Mouse (Mus musculus): ENCODE measurements around the gene Cd48. TPM values are rescaled to one million over a fixed set of nuclear protein-coding genes. Genes with fewer than 3 reads are reported as not detected.
"Not testable (repeated sequence)": the region's sequence is repeated elsewhere in the genome, so short reads cannot be mapped to it uniquely, and the experiment has no call there.

Cd48 gene
- polyA plus RNA-seq, 1 experiment from 2014 or later = 1.7 TPM

GRCm38 (mm10) chr1:171661482-171661881 is 20.3 kb upstream of the Cd48 start:
- Histone ChIP-seq H3K27ac (no peak overlapping the region), H3K36me3 (no peaks in the 10 kb centered on the region), H3K9ac (no peak overlapping the region), H3K4me3 (no peak overlapping the region), H3K4me2 (no peak overlapping the region), H3K4me1 (no peaks in the 10 kb centered on the region), H3K9me3 (no peaks in the 10 kb centered on the region), H3K27me3 (no peaks in the 10 kb centered on the region)
- ATAC-seq (ENCODE audit: insufficient number of reproducible peaks, insufficient read depth, low FRiP score, low TSS enrichment, low read depth) = no peak
- 71% methylated on average over 2 of the region's 2 CpGs for WGBS

- 77% methylated on average over 2 of the region's 2 CpGs for WGBS
- Histone ChIP-seq H3K27me3 (no peaks in the 10 kb centered on the region), H3K9ac (no peak overlapping the region), H3K4me2 (no peak overlapping the region), H3K36me3 (no peaks in the 10 kb centered on the region), H3K9me3 (0 out of 2 replicates have a peak, but pooled peaks cover 4% of the 10 kb centered on the region), H3K4me1 (no peaks in the 10 kb centered on the region), H3K27ac (no peak overlapping the region), H3K4me3 (no peak overlapping the region)
- no peak for ATAC-seq (ENCODE audit: insufficient number of reproducible peaks, insufficient read depth, low FRiP score, low TSS enrichment, low read depth)
Measured at GRCm38 (mm10) chr1:171663757-171664156, 18.1 kb upstream of the Cd48 start.

GRCm38 (mm10) chr1:171666350-171666749 is 15.5 kb upstream of the Cd48 start:
- 84% methylated on average over 6 of the region's 6 CpGs for WGBS

GRCm38 (mm10) chr1:171667160-171667559 is 14.6 kb upstream of the Cd48 start:
- H3K27me3 ChIP-seq = no peaks in the 10 kb centered on the region
- no peaks in the 10 kb centered on the region for H3K4me1 ChIP-seq
- H3K36me3 ChIP-seq = no peaks in the 10 kb centered on the region
- no peak overlapping the region for H3K4me2 ChIP-seq
- no peak overlapping the region for H3K27ac ChIP-seq
- 0 out of 2 replicates have a peak, but pooled peaks cover 4% of the 10 kb centered on the region for H3K9me3 ChIP-seq
- WGBS = 66% methylated on average over 1 of the region's 1 CpGs
- no peak for ATAC-seq (ENCODE audit: insufficient number of reproducible peaks, insufficient read depth, low FRiP score, low TSS enrichment, low read depth)
- H3K9ac ChIP-seq = no peak overlapping the region
- H3K4me3 ChIP-seq = no peak overlapping the region

More at GRCm38 (mm10) chr1:171666350-171666749, 15.5 kb upstream of the Cd48 start:
- H3K9ac ChIP-seq = no peak overlapping the region
- no peaks in the 10 kb centered on the region for H3K36me3 ChIP-seq
- H3K27me3 ChIP-seq = no peaks in the 10 kb centered on the region
- H3K4me1 ChIP-seq = no peaks in the 10 kb centered on the region
- H3K9me3 ChIP-seq = 0 out of 2 replicates have a peak, but pooled peaks cover 4% of the 10 kb centered on the region
- H3K27ac ChIP-seq = no peak overlapping the region
- ATAC-seq (ENCODE audit: insufficient number of reproducible peaks, insufficient read depth, low FRiP score, low TSS enrichment, low read depth) = no peak
- no peak overlapping the region for H3K4me2 ChIP-seq
- H3K4me3 ChIP-seq = no peak overlapping the region

GRCm38 (mm10) chr1:171672451-171672850 is 9.4 kb upstream of the Cd48 start:
- H3K4me2 ChIP-seq; H3K4me1 ChIP-seq; H3K9me3 ChIP-seq; H3K27ac ChIP-seq; ATAC-seq (ENCODE audit: insufficient number of reproducible peaks, insufficient read depth, low FRiP score, low TSS enrichment, low read depth); H3K36me3 ChIP-seq; H3K27me3 ChIP-seq; H3K9ac ChIP-seq; H3K4me3 ChIP-seq: not testable (repeated sequence)
- WGBS = 75% methylated on average over 2 of the region's 2 CpGs

GRCm38 (mm10) chr1:171672854-171673475 is 8.8 kb upstream of the Cd48 start:
- Histone ChIP-seq H3K4me1 (no peaks in the 10 kb centered on the region), H3K9ac (no peak overlapping the region), H3K4me3 (no peak overlapping the region), H3K4me2 (no peak overlapping the region), H3K27me3 (no peaks in the 10 kb centered on the region), H3K9me3 (no peaks in the 10 kb centered on the region), H3K27ac (no peak overlapping the region), H3K36me3 (no peaks in the 10 kb centered on the region)
- 78% methylated on average over 5 of the region's 5 CpGs for WGBS
- no peak for ATAC-seq (ENCODE audit: insufficient number of reproducible peaks, insufficient read depth, low FRiP score, low TSS enrichment, low read depth)

GRCm38 (mm10) chr1:171674467-171674866 is 7.3 kb upstream of the Cd48 start:
- Histone ChIP-seq H3K27ac (no peak overlapping the region), H3K4me3 (no peak overlapping the region), H3K27me3 (no peaks in the 10 kb centered on the region), H3K36me3 (no peaks in the 10 kb centered on the region), H3K9me3 (no peaks in the 10 kb centered on the region), H3K4me2 (no peak overlapping the region), H3K4me1 (no peaks in the 10 kb centered on the region), H3K9ac (no peak overlapping the region)
- ATAC-seq (ENCODE audit: insufficient number of reproducible peaks, insufficient read depth, low FRiP score, low TSS enrichment, low read depth) = no peak
- WGBS = 72% methylated on average over 1 of the region's 1 CpGs

GRCm38 (mm10) chr1:171677721-171678120 is 4.1 kb upstream of the Cd48 start:
- H3K27ac ChIP-seq = no peak overlapping the region
- WGBS = 54% methylated on average over 1 of the region's 1 CpGs
- no peak for ATAC-seq (ENCODE audit: insufficient number of reproducible peaks, insufficient read depth, low FRiP score, low TSS enrichment, low read depth)

GRCm38 (mm10) chr1:171681009-171681408 is 800 bp upstream of the Cd48 start:
- no peak overlapping the region for H3K4me3 ChIP-seq
- H3K4me1 ChIP-seq = no peaks in the 10 kb centered on the region
- no peaks in the 10 kb centered on the region for H3K36me3 ChIP-seq
- H3K27me3 ChIP-seq = no peaks in the 10 kb centered on the region
- no peak overlapping the region for H3K27ac ChIP-seq
- no peak overlapping the region for H3K9ac ChIP-seq
- no peaks in the 10 kb centered on the region for H3K9me3 ChIP-seq
- no peak for ATAC-seq (ENCODE audit: insufficient number of reproducible peaks, insufficient read depth, low FRiP score, low TSS enrichment, low read depth)
- no peak overlapping the region for H3K4me2 ChIP-seq
- 88% methylated on average over 7 of the region's 7 CpGs for WGBS

More at GRCm38 (mm10) chr1:171677721-171678120, 4.1 kb upstream of the Cd48 start:
- Histone ChIP-seq H3K4me1 (no peaks in the 10 kb centered on the region), H3K4me3 (no peak overlapping the region), H3K9ac (no peak overlapping the region), H3K27me3 (no peaks in the 10 kb centered on the region), H3K9me3 (no peaks in the 10 kb centered on the region), H3K4me2 (no peak overlapping the region), H3K36me3 (no peaks in the 10 kb centered on the region)

GRCm38 (mm10) chr1:171684923-171685322 is 3.1 kb downstream of the Cd48 start:
- no peak overlapping the region for H3K4me3 ChIP-seq
- no peak for ATAC-seq (ENCODE audit: insufficient number of reproducible peaks, insufficient read depth, low FRiP score, low TSS enrichment, low read depth)
- 90% methylated on average over 9 of the region's 9 CpGs for WGBS
- H3K27me3 ChIP-seq = no peaks in the 10 kb centered on the region
- no peaks in the 10 kb centered on the region for H3K36me3 ChIP-seq
- no peak overlapping the region for H3K4me2 ChIP-seq
- H3K9me3 ChIP-seq = no peaks in the 10 kb centered on the region
- H3K4me1 ChIP-seq = no peaks in the 10 kb centered on the region
- no peak overlapping the region for H3K27ac ChIP-seq
- no peak overlapping the region for H3K9ac ChIP-seq

- no peak for ATAC-seq (ENCODE audit: insufficient number of reproducible peaks, insufficient read depth, low FRiP score, low TSS enrichment, low read depth)
- H3K4me2 ChIP-seq = no peak overlapping the region
- no peak overlapping the region for H3K9ac ChIP-seq
- 81% methylated on average over 4 of the region's 4 CpGs for WGBS
- no peaks in the 10 kb centered on the region for H3K27me3 ChIP-seq
- H3K9me3 ChIP-seq = 0 out of 2 replicates have a peak, but pooled peaks cover under 1% of the 10 kb centered on the region
- no peaks in the 10 kb centered on the region for H3K36me3 ChIP-seq
- no peak overlapping the region for H3K4me3 ChIP-seq
- H3K4me1 ChIP-seq = no peaks in the 10 kb centered on the region
- H3K27ac ChIP-seq = no peak overlapping the region
Measured at GRCm38 (mm10) chr1:171687320-171687719, 5.5 kb downstream of the Cd48 start.

GRCm38 (mm10) chr1:171693918-171694317 is 12.1 kb downstream of the Cd48 start:
- H3K27me3 ChIP-seq = no peaks in the 10 kb centered on the region
- H3K4me3 ChIP-seq = no peak overlapping the region
- no peak for ATAC-seq (ENCODE audit: insufficient number of reproducible peaks, insufficient read depth, low FRiP score, low TSS enrichment, low read depth)
- no peak overlapping the region for H3K4me2 ChIP-seq
- H3K4me1 ChIP-seq = no peaks in the 10 kb centered on the region
- H3K9me3 ChIP-seq = 0 out of 2 replicates have a peak, but pooled peaks cover 4% of the 10 kb centered on the region
- H3K9ac ChIP-seq = no peak overlapping the region
- no peaks in the 10 kb centered on the region for H3K36me3 ChIP-seq
- WGBS = 61% methylated on average over 1 of the region's 1 CpGs
- no peak overlapping the region for H3K27ac ChIP-seq
